Mouse (Mus musculus) MEL (cell line): ENCODE results near the gene Tmem62. TPM values are rescaled to one million over a fixed set of nuclear protein-coding genes. Genes with fewer than 3 reads are reported as not detected.

Experiments used
- DNase-seq: peaks from one replicate; pipeline ENCODE4 v3.0.0; 2011; ENCODE audit warnings: low read depth, low spot score
- H3K27ac ChIP-seq: 2 replicates; pipeline ENCODE4 v1.5.1; 2012; ENCODE audit warnings: low read depth, mild to moderate bottlenecking, control low read depth, low read length, moderate library complexity; ENCODE audit not compliant: control insufficient read depth
- H3K27me3 ChIP-seq, 2 experiments: fragments of 150-350 bp in 1 of 2; sonication (generic) in 1 of 2; 2 replicates each; pipeline ENCODE4 v1.6.1; 2012; ENCODE audit warnings: low read length in 2 of 2, mild to moderate bottlenecking in 2 of 2, improper control_type of control experiment in 1 of 2, moderate library complexity in 1 of 2; ENCODE audit not compliant: insufficient read depth in 2 of 2, control insufficient read depth in 1 of 2
- H3K36me3 ChIP-seq, 2 experiments: 2 replicates each; pipeline ENCODE4 v1.6.1; 2012 to 2014; ENCODE audit warnings: low read length in 2 of 2, improper control_type of control experiment in 1 of 2, inconsistent platforms in 1 of 2, mild to moderate bottlenecking in 1 of 2; ENCODE audit not compliant: insufficient read depth in 2 of 2, control insufficient read depth in 1 of 2
- H3K4me1 ChIP-seq, 2 experiments: fragments of 150-350 bp in 1 of 2; sonication (generic) in 1 of 2; 2 replicates each; pipeline ENCODE4 v1.6.1; 2012; ENCODE audit warnings: low read length in 2 of 2, improper control_type of control experiment in 1 of 2, mild to moderate bottlenecking in 1 of 2; ENCODE audit not compliant: insufficient read depth in 2 of 2, control insufficient read depth in 1 of 2
- H3K4me3 ChIP-seq, 2 experiments: fragments of 150-350 bp in 1 of 2; sonication (generic) in 1 of 2; 2 replicates each; pipeline ENCODE4 v1.5.1; 2012; ENCODE audit warnings: low read depth in 2 of 2, low read length in 2 of 2, mild to moderate bottlenecking in 2 of 2, moderate library complexity in 2 of 2, control low read depth in 1 of 2, improper control_type of control experiment in 1 of 2; ENCODE audit not compliant: control insufficient read depth in 1 of 2, insufficient read depth in 1 of 2
- H3K79me2 ChIP-seq: 2 replicates; pipeline ENCODE4 v1.6.1; 2012; ENCODE audit warnings: mild to moderate bottlenecking, low read length, moderate library complexity; ENCODE audit not compliant: control insufficient read depth, poor library complexity, insufficient read depth
- H3K9ac ChIP-seq: 2 replicates; pipeline ENCODE4 v1.6.1; 2012; ENCODE audit warnings: low read depth, mild to moderate bottlenecking, control low read depth, low read length, moderate library complexity; ENCODE audit not compliant: control insufficient read depth, poor library complexity, severe bottlenecking
- H3K9me3 ChIP-seq: fragments of 150-350 bp; sonication (generic); replicated peaks from 2 replicates; pipeline ENCODE4 v1.6.1; 2012; ENCODE audit warnings: mild to moderate bottlenecking, low read length, improper control_type of control experiment, moderate library complexity; ENCODE audit not compliant: insufficient read depth
- BHLHE40 ChIP-seq: IDR thresholded peaks from 2 replicates; pipeline ENCODE4 v1.6.1; 2012; ENCODE audit warnings: low read depth, mild to moderate bottlenecking, inconsistent platforms, low read length, improper control_type of control experiment, borderline replicate concordance
- CHD1 ChIP-seq: IDR thresholded peaks from 2 replicates; pipeline ENCODE4 v1.6.1; 2012; ENCODE audit warnings: low read depth, mild to moderate bottlenecking, inconsistent platforms, low read length, improper control_type of control experiment
- CHD2 ChIP-seq: IDR thresholded peaks from 2 replicates; pipeline ENCODE4 v1.6.1; 2011; ENCODE audit warnings: low read length, improper control_type of control experiment
- CTCF ChIP-seq, 3 experiments: IDR thresholded peaks in 2 of 3; conservative IDR thresholded peaks in 1 of 3; 2 replicates each; pipeline ENCODE4 v1.5.1; 2011 to 2012; ENCODE audit warnings: low read length in 3 of 3, low read depth in 2 of 3, mild to moderate bottlenecking in 2 of 3, improper control_type of control experiment in 1 of 3, inconsistent platforms in 1 of 3, mixed read lengths in 1 of 3, moderate library complexity in 1 of 3; ENCODE audit not compliant: control insufficient read depth in 1 of 3, insufficient read depth in 1 of 3, poor library complexity in 1 of 3, severe bottlenecking in 1 of 3
- ELF1 ChIP-seq: IDR thresholded peaks from 2 replicates; pipeline ENCODE4 v1.6.1; 2014; ENCODE audit warnings: low read depth, mild to moderate bottlenecking, inconsistent platforms, low read length, improper control_type of control experiment, moderate library complexity
- EP300 ChIP-seq, 2 experiments: IDR thresholded peaks; 2 replicates each; pipeline ENCODE4 v1.6.1; 2011; ENCODE audit warnings: improper control_type of control experiment in 2 of 2, low read length in 2 of 2, low read depth in 1 of 2, mild to moderate bottlenecking in 1 of 2
- ETS1 ChIP-seq: IDR thresholded peaks from 2 replicates; pipeline ENCODE4 v1.6.1; 2012; ENCODE audit warnings: low read depth, mild to moderate bottlenecking, inconsistent platforms, low read length, improper control_type of control experiment, moderate library complexity
- GABPA ChIP-seq: IDR thresholded peaks from 2 replicates; pipeline ENCODE4 v1.6.1; 2012; ENCODE audit warnings: low read depth, mild to moderate bottlenecking, inconsistent platforms, low read length, improper control_type of control experiment, moderate library complexity
- GATA1 ChIP-seq: IDR thresholded peaks from 2 replicates; pipeline ENCODE4 v1.6.1; 2011; ENCODE audit warnings: low read depth, low read length, improper control_type of control experiment
- HCFC1 ChIP-seq: IDR thresholded peaks from 2 replicates; pipeline ENCODE4 v1.6.1; 2012; ENCODE audit warnings: low read depth, mild to moderate bottlenecking, inconsistent platforms, low read length, improper control_type of control experiment, moderate library complexity
- KAT2A ChIP-seq: conservative IDR thresholded peaks from 2 replicates; pipeline ENCODE4 v1.6.1; 2012; ENCODE audit warnings: low read depth, low read length, improper control_type of control experiment, inconsistent platforms
- MAX ChIP-seq: IDR thresholded peaks from 2 replicates; pipeline ENCODE4 v1.6.1; 2011; ENCODE audit warnings: low read length, improper control_type of control experiment
- MAZ ChIP-seq: IDR thresholded peaks from 2 replicates; pipeline ENCODE4 v1.6.1; 2012; ENCODE audit warnings: low read depth, mild to moderate bottlenecking, inconsistent platforms, low read length, improper control_type of control experiment
- MXI1 ChIP-seq: IDR thresholded peaks from 2 replicates; pipeline ENCODE4 v1.6.1; 2011; ENCODE audit warnings: mild to moderate bottlenecking, low read depth, low read length, improper control_type of control experiment
- MYB ChIP-seq: IDR thresholded peaks from 2 replicates; pipeline ENCODE4 v1.6.1; 2011; ENCODE audit warnings: mild to moderate bottlenecking, low read depth, low read length, improper control_type of control experiment
- MYC ChIP-seq: IDR thresholded peaks from 2 replicates; pipeline ENCODE4 v1.6.1; 2011; ENCODE audit warnings: low read depth, mild to moderate bottlenecking, low read length, improper control_type of control experiment, moderate library complexity
- NELFE ChIP-seq: IDR thresholded peaks from 2 replicates; pipeline ENCODE4 v1.6.1; 2011; ENCODE audit warnings: low read depth, low read length, improper control_type of control experiment
- NRF1 ChIP-seq: IDR thresholded peaks from 2 replicates; pipeline ENCODE4 v1.6.1; 2014; ENCODE audit warnings: low read depth, mild to moderate bottlenecking, inconsistent platforms, low read length, improper control_type of control experiment, moderate library complexity; ENCODE audit not compliant: poor library complexity, insufficient read depth, severe bottlenecking
- POLR2A ChIP-seq, 2 experiments: IDR thresholded peaks; 2 replicates each; pipeline ENCODE4 v1.6.1; 2011 to 2012; ENCODE audit warnings: low read length in 2 of 2, mild to moderate bottlenecking in 2 of 2, control low read depth in 1 of 2, improper control_type of control experiment in 1 of 2, low read depth in 1 of 2, moderate library complexity in 1 of 2; ENCODE audit not compliant: control insufficient read depth in 1 of 2, insufficient read depth in 1 of 2, poor library complexity in 1 of 2
- RAD21 ChIP-seq: IDR thresholded peaks from 2 replicates; pipeline ENCODE4 v1.6.1; 2011; ENCODE audit warnings: mild to moderate bottlenecking, low read depth, low read length, improper control_type of control experiment
- RCOR1 ChIP-seq: IDR thresholded peaks from 2 replicates; pipeline ENCODE4 v1.6.1; 2012; ENCODE audit warnings: low read depth, mild to moderate bottlenecking, inconsistent platforms, low read length, improper control_type of control experiment
- SIN3A ChIP-seq: IDR thresholded peaks from 2 replicates; pipeline ENCODE4 v1.6.1; 2012; ENCODE audit warnings: low read length, improper control_type of control experiment, inconsistent platforms
- SMC3 ChIP-seq: IDR thresholded peaks from 2 replicates; pipeline ENCODE4 v1.6.1; 2011; ENCODE audit warnings: low read depth, low read length, improper control_type of control experiment
- TAL1 ChIP-seq: IDR thresholded peaks from 2 replicates; pipeline ENCODE4 v1.6.1; 2012; ENCODE audit warnings: mild to moderate bottlenecking, inconsistent platforms, low read length, moderate library complexity, mixed read lengths
- UBTF ChIP-seq: IDR thresholded peaks from 2 replicates; pipeline ENCODE4 v1.6.1; 2012; ENCODE audit warnings: low read depth, mild to moderate bottlenecking, inconsistent platforms, low read length, improper control_type of control experiment, moderate library complexity, borderline replicate concordance; ENCODE audit not compliant: insufficient read depth
- USF2 ChIP-seq, 2 experiments: IDR thresholded peaks; 2 replicates each; pipeline ENCODE4 v1.6.1; 2011 to 2012; ENCODE audit warnings: improper control_type of control experiment in 2 of 2, low read length in 2 of 2, borderline replicate concordance in 1 of 2, inconsistent platforms in 1 of 2, low read depth in 1 of 2, mild to moderate bottlenecking in 1 of 2; ENCODE audit not compliant: insufficient read depth in 1 of 2
- ZC3H11A ChIP-seq: IDR thresholded peaks from 2 replicates; pipeline ENCODE4 v1.6.1; 2012; ENCODE audit warnings: low read depth, mild to moderate bottlenecking, inconsistent platforms, low read length, improper control_type of control experiment
- ZKSCAN1 ChIP-seq: IDR thresholded peaks from 2 replicates; pipeline ENCODE4 v1.6.1; 2012; ENCODE audit warnings: low read depth, mild to moderate bottlenecking, inconsistent platforms, low read length, improper control_type of control experiment, moderate library complexity
- ZMIZ1 ChIP-seq: IDR thresholded peaks from 2 replicates; pipeline ENCODE4 v1.6.1; 2012; ENCODE audit warnings: low read depth, mild to moderate bottlenecking, inconsistent platforms, low read length, improper control_type of control experiment, moderate library complexity
- polyA plus RNA-seq, 2 experiments: library from polyadenylated mRNA; stranded (reverse) in 1 of 2; unstranded in 1 of 2; fragments of >175 nt in 1 of 2; fragments of >200 nt in 1 of 2; gene quantifications; 2 replicates each; pipeline versions ENCODE4 v1.2.1 to v1.2.4; 2012; ENCODE audit warnings: low replicate concordance in 2 of 2, low read depth in 1 of 2; ENCODE audit not compliant: insufficient read length in 2 of 2, insufficient read depth in 1 of 2, missing spikeins in 1 of 2
- total RNA-seq: library from RNA; depleted of rRNA; stranded (reverse); fragments of 300-350 nt; gene quantifications from 2 replicates; pipeline ENCODE4 v1.2.3, GENCODE M21; 2012

The Tmem62 gene
- total and polyA plus RNA-seq, 3 experiments: 1.8 to 2.9 TPM; not detected in 1

DNA sequence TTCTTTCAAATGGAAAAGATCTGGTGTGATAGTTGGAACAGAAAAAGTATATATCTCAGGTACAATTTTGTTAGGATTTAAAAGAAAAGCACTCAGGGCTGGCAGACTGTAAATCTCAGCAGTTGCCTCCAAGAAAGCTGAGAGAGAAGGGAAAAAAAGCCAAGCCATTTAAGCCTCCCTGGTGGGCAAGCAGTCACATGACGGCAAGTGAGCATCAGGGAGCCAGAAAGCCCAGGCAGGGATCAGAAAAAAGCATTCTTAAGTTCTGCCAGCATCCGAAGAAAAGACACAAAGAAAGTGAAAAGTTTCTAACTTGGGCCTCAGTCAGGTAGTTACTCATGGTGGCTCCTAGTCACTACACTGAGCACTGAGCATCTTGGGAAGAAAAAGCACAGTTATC, 6.8 kb downstream of the Tmem62 start:
- Histone ChIP-seq H3K4me3 (no peak overlapping the region), H3K9ac (no peak overlapping the region), H3K27me3 (no peaks in the 10 kb centered on the region), H3K4me1 (no peaks in the 10 kb centered on the region), H3K36me3 (no peaks in the 10 kb centered on the region), H3K9me3 (no peaks in the 10 kb centered on the region), H3K79me2 (no peaks in the 10 kb centered on the region), H3K27ac (no peak overlapping the region)
- TF ChIP-seq BHLHE40: no peak
- no peak for TF ChIP-seq CHD1
- no peak for TF ChIP-seq RCOR1
- TF ChIP-seq HCFC1: no peak
- no peak for TF ChIP-seq POLR2A (IDR thresholded peaks at IDR 0.05; ENCODE audit: control insufficient read depth in 1 of 2, insufficient read depth in 1 of 2, low read depth in 1 of 2, low read length in 2 of 2, poor library complexity in 1 of 2)
- DNase-seq: no peak

DNA sequence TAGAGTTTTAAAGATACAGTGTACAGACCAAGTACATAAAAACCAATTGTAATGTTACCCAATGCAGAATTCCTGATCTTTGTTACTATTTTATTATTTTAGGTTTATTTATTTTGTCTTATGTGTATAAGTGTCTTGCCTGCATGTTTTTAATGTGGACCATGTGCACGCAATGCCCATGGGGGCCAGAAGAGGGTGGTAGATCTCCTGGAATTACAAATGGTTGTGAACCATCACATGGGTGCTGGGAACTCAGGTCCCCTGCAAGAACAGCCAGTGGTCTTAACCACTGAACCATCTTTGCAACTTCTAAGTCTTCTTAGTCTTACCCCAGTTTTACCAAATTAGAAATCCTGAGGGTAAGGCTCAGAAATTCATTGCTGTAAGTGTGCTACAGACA, 8.4 kb downstream of the Tmem62 start:
- no peaks in the 10 kb centered on the region for H3K36me3 ChIP-seq
- no peak overlapping the region for H3K4me3 ChIP-seq
- H3K9me3 ChIP-seq: no peaks in the 10 kb centered on the region
- H3K4me1 ChIP-seq: no peaks in the 10 kb centered on the region
- DNase-seq: peak; percentile 70
- H3K79me2 ChIP-seq: no peaks in the 10 kb centered on the region
- H3K27me3 ChIP-seq: no peaks in the 10 kb centered on the region
- no peak overlapping the region for H3K27ac ChIP-seq
- TF ChIP-seq SMC3 (peak; percentile 60), GABPA (no peak), ETS1 (no peak), CHD2 (no peak), MAZ (no peak), CHD1 (no peak), SIN3A (no peak), USF2 (IDR thresholded peaks at IDR 0.05; ENCODE audit: borderline replicate concordance in 1 of 2, insufficient read depth in 1 of 2, low read depth in 1 of 2, low read length in 2 of 2) (no peak), EP300 (IDR thresholded peaks at IDR 0.05; ENCODE audit: low read depth in 1 of 2, low read length in 2 of 2) (no peak), RAD21 (peak; percentile 62), TAL1 (no peak), CTCF (IDR thresholded peaks at IDR 0.05 in 2 of 3, conservative IDR thresholded peaks at IDR 0.05 in 1 of 3; ENCODE audit: control insufficient read depth in 1 of 3, insufficient read depth in 1 of 3, low read depth in 2 of 3, low read length in 3 of 3, poor library complexity in 1 of 3, severe bottlenecking in 1 of 3) (peak; percentile 40 to 64 (median 61)), POLR2A (IDR thresholded peaks at IDR 0.05; ENCODE audit: control insufficient read depth in 1 of 2, insufficient read depth in 1 of 2, low read depth in 1 of 2, low read length in 2 of 2, poor library complexity in 1 of 2) (no peak), GATA1 (no peak), NELFE (no peak), MYC (peak; percentile 48; the same call in 1 of the 2 replicates), UBTF (no peak), KAT2A (no peak), MXI1 (no peak), ELF1 (no peak), MYB (no peak), MAX (no peak), NRF1 (no peak), BHLHE40 (no peak), ZKSCAN1 (no peak), ZC3H11A (peak; percentile 37), ZMIZ1 (no peak)
- H3K9ac ChIP-seq: no peak overlapping the region
